Mouse (Mus musculus): ENCODE results near the gene Polr1d.

Polr1d gene

DNA sequence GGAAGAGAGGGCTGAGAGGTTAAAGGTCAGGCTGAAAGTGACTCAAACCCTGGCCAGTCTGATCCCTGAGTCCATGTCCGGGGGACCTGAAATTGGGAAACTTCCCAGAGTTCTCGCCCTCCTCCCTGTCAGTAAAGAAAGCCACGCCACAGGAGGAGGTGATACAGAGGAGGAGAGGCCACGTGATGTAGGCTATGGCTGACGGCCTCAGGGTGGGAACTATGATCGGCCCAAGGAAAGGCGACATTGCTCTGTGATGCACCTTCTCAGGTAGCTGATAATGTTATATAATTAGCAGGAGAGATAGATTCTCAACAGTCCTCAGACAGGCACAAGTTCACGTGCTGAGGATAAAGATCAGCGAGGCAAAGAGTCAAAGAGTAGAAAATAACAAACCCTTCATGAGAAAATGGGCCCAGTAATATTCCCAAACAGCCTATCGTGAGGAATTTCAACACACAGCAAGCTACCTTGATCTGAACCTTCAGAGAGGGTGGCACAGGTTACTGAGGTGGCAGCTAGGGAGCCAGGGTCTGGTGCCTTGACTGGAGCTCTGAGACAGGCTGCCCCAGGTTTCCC is 20.0 kb upstream of the Polr1d start:
- no peak for DNase-seq

DNA sequence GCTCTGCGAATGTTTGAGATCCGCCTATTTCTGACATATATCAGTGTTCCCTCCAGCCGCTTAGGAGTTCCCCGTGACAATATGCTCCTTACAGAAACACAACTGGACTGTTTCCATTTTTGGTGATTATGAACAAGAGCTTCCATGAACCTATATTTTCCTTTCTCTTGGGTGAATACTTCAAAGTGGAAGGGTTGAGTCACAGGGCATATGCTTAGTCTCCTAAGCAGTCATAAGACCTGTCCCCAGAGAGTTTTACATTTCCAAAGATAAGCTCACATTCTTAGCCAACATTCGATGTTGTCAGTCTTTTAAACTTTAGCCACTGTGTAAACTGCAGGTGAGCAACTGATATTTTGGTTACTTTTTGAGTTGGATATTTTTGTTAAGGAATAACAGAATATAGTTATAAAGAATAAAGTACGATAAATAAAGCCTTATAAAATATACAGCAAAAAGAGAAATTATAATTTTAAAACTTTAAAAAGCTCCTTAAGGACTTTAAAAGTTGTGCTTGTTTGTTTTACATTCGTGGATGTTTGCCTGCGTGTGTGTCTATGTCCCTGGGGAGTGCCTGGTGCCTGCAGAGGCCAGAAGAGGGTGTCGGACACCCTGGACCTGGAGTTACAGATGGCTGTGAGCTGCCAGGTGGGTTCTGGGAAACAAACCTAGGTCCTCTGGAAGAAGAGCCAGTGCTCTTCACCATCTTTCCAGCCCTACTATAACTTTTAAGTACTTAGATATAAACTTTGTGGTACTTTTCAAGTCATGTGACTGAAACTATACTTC is 19.0 kb upstream of the Polr1d start:
- no peak for DNase-seq

DNA sequence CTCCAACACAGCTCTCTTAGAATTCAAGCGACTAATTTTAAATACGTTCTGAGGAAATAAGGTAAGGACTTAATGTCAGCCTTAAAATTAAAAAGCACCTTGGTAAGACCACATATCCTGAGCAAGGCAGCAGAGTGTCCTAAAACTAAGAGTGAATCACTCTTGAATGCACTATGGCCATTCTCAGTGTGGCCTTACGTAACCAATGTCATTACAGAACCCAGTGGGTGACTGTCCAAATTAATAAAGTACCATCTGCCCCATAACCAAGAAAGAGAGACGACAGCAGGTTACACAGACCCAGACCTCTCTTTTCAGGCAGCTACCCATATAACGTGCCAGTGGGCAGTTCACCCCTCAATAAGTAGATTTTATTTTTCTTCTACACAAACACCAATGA is 18.2 kb upstream of the Polr1d start:
- no peak for DNase-seq

DNA sequence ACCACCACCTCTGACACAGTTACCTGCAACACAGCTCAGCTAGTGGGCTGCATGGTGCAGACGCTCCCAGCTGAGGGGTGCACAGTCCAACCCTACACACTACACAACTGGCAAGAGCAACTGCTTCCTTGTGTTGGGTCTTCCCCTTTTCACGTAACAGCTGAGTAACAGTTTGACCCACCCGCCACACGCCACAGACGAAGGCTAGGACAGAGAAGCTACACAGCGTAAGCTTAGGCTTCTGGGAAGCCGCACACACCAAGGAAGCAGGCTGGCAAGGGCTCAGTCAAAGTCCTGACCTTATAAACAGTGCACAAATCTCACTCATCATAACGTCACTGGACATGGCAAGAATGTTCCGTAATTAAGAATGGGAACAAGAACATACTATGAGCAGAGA is 17.5 kb upstream of the Polr1d start:
- peak in 1 of 2 experiments; percentile 57 for DNase-seq

DNA sequence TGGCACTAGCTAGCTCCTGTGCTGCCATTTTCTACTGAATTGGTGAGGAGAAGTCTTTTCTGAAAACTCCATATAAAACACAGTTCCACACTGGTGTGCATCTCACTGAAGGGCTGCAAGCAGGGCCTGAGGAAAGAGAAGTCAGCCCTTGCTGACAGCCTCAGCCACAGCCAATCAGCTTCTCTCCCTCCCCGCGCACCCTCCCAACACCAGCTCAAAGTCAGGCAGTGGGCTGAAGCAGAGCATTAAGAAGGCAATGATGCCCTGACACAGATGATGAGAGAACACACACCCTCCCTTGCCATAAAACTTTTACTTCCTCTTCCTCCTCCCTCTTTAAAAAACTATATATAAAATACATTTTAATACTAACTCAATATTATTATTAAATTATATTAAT is 16.8 kb upstream of the Polr1d start:
- no peak for DNase-seq

DNA sequence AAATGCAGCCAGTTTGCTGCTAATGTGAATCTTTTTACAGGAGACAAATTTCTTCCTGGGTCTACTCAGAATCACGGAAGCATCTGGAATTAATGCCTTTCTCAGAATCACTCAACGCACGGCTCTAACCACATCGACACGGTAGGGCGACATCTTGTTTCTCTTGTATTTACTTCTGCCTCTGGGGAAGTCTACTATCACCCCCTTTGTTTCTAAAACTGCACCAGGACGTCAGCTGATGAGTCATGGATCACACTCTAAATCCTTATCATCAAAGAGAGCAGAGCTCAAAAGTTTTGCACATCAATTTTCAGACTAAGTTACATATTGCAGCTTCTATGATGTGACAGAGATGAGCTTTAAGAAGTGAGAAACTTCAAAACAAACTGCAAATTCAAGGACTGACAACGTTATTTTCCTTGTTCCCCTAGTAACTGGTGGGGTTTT is 13.6 kb upstream of the Polr1d start:
- no peak for DNase-seq

DNA sequence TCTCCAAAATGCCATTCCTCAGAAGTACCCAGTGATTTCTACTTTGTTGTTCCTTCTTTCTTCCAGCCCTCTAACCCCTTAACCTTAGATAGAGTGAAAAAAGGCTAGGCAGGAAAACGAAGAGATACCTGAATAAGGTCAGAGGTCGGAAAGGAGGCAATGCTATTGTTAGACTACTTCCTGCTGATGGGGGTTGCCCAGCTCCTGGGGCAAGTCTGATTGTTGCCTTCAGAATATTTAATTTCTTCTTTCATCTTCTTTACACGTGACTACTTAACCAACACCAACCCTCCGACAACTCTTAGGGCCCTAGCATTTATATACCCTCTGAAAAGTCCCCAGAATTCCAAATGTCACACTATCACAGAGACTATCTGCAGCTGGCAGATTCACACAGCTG is 10.7 kb upstream of the Polr1d start:
- no peak for DNase-seq

DNA sequence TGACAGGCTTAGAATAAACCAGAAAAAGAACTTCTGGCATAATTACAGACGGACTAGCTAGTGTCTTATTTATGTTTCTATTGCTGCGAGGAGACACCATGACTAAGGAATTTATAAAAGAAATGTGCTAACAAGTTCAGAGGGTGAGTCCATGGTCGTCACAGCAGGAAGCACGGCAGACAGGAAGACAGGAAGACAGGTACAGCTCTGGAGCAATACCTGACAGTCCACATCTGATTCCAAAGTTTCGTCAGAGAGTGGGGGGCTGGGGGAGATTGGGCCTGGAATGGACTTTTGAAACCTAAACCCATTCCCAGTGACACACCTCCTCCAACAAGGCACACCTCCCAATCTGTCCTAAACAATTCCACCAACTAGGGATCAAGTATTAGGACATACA is 9.9 kb upstream of the Polr1d start:
- DNase-seq, result no peak

DNA sequence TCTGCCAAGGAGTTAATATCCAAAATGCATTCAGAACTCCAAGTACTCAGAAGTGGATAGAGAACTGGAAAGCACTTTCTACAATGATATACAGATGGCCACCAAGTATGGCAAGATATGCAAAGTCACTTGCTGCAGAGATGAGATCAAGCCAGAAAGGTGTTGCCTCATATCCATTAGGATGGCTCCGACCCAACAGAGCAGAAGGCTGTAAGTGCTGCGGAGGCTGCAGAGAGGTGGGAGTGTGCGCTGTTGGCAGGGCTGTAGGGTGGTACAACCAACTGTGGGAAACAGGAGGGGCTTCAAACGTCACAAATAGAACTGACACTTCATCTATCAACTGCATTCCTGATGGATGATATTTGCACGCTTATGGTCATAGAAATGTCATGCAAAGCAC is 8.0 kb upstream of the Polr1d start:
- peak in 1 of 2 experiments; percentile 43 for DNase-seq

DNA sequence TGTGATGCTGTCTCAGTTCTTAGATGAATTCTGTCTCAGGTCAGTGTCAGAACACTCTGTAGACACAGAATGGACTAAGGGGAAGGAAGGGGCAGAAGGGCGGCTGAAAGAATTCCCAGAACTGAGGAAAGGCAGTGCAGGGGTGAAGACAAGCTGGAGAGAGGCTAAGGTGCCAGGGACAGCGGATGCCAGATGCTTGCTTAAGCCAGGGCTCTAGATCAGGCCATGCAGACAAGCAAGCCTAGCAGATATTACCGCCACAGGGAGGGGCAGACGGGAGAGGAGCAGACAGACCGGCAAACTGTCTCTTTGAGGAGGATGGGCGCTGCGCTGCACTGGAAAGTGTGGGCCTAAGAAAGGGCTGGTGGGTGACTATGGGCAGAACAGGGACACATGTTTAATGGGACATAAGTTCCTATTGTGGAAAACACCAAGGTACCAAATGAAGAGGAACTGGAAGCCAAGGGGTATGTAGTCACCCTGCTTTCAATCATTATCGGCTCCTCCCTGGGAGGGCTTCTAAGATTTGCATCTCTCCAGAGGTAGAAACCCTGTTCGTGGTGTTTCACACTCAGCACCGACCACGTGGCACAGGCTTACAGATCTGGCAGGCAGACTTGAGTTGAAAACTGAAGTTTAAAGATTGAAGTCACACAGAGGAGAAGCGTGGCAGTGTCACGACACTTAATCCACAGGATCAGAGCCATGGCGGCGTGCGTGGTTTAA is 5.9 kb upstream of the Polr1d start:
- peak; percentile 46 to 58 for DNase-seq

DNA sequence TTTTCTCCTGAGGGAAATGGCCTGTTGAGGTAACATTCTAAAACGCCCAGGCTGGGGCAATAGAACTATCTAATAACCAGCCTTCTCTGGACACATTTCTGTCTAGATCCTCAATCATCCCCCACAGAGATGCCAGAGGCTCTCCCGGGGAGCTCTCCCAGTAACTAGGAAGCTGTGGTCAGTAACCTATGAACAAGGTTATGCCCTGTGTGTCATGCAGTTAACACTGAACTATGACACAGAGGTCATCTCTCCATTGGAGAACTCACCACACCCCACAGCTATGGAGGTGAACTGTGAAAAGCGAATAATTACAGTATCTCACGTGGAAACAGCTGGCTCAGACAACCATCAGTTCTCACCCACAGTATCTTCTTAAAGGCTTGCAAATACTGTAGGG is 5.0 kb upstream of the Polr1d start:
- DNase-seq, result no peak

DNA sequence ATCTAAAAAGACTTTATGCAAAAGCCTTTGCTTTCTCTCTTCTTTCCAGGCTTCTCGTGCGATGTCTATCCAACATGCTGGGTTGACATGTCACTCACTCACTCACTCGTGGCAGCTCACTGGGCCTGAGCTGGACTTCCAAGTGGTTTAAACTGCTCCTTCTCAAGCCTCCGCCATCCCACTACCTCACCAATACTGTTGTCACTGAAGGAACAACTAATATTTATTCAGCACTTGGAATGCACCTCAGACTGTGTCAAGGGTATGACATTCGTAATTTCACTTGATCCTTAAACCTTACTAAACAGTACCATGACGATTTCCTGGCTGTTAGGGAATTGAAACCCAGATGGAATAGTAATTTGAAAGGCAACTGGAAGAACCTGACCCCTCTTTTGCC is 3.0 kb upstream of the Polr1d start:
- peak; percentile 77 to 85 for DNase-seq

DNA sequence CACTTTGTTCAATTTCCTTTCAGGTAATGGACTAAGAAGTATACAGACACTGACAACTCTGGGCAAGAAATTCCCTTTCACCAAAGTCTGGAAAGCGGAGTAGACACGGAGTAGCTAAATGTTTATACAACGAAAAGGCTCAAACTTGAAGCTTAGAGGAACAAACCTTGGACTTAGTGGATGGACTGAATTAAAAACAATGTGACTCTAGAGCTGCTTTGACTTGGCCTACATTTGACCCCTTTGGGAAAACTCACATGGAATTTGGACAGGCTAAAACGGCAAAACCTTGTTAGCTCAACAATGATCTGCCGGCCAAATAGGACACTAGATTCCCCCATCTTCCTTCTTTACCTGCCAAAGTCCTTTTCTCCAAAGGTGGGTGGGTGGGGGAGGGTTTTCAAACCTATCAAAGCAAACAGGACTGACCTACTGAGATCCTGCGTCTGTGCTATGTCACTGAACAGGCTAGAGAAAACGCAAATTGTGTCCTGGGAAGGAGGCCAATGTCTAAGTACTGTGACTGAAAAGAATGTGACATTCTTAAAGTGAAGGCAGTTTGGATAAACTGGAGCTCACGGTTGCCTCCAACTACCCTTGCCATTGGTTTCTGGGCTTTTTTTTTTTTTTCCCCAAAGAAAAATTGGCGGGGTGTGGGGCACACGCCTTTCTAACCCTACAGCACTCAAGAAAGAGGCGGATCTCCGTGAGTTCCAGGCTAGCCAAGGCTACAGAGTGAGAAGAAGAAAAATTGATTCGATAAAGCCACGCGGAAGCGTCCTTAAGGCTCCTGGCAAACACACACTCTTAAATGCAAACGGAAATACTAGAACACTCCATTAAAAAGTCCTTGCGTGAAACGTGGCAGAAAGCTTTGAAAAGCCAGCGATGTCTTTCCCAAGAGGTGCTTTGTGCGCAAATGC is 1.5 kb upstream of the Polr1d start:
- peak; percentile 55 to 80 for DNase-seq

DNA sequence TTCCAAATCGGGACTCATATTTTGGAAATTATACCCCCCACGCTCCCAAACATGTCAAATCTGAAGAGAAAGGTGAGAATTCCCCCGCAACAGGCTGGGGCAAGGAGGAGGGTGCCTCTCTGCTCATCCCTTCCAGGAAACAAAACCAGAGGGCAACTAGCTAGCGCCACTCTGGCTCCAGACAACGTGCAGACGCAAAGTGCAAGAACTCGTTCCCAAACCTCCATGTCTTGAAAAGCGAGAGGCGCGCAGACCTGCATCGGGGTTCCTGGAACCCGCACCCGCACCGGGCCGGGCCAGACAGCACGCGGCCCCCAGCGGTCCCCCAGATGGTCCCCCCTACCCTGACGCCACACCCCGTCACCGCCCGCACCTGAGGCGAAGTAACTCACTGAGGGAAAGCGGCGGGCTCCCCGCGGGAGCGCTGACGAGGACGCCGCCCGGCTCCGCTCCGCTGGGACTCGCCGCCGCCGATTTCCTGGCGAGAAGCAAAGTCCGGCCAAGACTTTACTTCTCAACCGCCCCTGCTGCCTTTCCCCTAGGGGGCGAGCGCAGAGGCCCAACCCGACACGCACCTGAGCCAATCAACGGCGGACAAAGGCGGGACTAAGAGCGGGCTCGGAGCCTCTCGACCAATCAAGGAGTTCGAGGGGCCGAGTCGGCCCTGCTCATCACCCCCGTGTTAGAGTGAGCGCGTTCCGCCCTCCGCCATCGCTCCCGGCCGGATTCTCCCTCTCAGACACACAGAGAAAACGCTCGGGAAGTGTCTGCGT is 638 bp upstream of the Polr1d start, which contains the start of gene Lnx2:
Gene Lnx2 (minus strand): TSS at position 561 of the 773 bp plus-strand sequence.
- DNase-seq, result peak; percentile 99

DNA sequence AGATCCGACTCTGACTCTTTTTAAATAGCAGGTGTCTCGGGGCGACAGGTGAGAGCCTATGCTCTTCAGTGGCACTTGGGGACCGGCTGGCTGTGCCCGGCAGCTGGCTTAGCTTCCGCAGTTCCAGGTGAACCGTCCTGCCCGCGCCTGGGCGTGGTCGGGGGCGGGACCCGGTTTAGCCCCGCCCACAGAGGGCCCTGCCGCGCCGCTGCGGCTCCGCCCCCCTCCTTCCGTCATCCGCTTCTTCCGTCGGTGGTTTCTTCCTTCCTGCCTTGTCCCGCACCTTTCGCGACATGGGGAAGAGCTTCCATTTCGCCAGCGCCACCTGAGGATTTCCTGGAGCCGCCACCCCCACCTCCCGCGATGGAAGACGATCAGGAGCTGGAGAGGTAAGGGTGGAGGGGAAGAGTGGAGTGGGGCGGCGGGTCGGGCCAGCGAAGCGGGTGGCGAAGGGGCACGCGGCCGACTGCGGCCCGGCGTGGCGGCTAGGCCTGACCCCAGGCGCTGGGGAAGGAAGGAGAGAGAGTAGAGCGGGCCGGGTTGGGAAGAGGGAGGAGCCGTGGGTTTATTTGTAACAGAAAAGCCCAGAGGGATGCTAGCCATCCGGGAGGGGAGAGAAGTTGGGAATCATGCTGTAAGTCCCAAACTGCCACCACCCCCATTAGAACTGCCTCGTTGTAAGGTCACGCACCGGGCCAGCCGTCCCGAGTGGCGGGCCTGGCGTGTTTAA is 620 bp downstream of the Polr1d start:
- peak; percentile 92 to 94 for DNase-seq

DNA sequence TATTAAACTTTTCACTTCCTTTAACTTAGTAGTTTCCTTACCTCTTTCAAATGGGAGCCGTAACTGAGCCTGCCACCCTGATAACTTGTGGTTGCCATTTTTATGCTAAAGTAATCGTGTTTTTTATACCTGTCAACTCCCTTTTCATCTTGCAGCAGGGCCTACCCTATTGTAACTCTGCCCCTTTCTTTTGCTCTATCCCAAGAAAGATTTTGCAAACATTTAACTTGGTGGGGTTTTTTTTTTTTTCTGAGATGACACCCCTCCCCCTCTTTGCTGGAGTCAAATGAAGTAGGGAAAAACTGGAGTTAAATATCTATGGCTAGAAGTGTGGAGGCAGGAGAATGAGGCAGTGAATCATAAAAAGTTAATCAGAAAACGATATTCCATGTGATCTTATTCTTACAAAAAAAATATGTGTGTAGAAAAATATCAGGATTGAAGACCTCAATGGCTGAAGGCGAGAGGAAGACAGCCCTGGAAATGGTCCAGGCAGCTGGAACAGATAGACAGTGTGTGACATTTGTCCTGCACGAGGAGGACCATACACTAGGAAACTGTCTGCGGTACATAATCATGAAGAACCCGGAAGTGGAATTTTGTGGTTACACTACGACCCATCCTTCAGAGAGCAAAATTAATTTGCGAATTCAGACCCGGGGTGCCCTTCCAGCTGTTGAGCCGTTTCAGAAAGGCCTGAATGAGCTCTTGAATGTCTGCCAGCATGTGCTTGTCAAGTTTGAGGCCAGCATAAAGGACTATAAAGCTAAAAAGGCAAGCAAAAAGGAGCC is 1.5 kb downstream of the Polr1d start:
- no peak for DNase-seq

DNA sequence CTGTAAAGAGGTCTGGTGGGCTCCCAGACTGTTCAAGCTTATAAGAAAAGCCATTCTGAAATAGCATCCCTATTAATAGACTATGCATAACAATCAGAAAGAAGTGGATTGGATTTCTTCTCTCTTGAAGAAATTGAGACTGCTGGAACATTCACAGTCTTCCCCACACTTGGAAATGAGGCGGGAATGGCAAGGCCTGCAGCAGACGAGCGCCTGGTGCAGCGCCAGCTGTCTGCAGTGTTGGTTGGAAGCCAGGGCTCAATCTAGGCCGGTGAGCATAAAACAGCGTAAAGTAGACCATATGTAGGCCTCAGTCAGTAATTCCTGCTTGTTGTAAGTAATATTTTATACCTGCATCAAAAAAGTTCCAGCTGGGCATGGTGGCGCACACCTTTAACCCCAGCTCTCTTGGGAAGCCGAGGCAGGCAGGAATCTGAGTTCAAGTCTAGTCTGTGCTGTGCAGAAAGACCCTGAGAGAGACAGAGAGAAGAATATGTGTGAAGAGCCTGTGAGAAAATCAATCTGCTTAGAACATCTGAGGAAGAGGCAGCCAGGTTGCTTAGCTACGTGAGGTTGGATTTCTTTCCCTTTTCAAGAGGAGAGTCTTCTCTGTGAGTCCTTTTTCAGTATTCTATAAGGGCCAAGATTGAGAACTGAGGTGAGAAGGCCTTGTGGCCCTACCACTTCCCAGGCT is 8.5 kb downstream of the Polr1d start:
- DNase-seq, result no peak

DNA sequence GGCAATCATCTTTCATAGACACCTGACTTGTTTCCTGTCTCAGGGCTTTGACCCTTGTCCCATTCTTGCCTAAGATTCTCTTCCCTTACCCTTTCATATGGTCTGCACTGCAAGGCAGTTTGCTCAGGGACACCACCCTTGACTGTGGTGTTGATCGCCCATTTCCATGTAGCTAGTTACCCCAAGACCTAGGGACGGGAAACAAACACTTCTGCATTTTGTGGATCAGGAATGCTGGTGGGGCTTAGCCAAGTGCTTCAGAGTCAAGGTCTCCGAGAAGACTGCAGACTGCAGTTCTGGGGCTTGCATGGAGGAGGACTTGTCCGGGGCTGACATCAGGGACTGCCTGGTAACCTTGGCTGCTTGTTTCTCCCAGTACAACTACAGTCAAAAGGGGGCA is 10.0 kb downstream of the Polr1d start:
- DNase-seq, result no peak

DNA sequence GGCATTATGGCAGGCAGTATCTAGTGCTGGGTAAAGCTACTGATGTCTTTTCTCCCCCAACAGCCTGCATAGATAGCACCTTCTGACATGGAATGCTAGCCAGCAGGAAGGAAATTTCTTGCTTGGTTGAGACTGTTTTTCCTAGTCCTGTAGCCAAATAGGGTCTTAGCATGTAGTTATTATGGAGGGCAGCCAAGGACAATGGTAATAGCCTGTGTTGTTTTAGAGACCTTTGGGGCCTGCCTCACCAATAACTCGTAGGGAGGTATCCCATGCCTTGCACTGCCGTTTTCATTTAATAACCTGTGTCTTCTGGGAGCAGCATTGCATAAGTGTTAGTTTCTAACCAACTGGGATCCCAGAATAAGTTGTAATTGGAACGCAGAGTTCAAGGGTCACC is 13.0 kb downstream of the Polr1d start:
- no peak for DNase-seq

Data from lung, adult 18-20 months (tissue).